Mouse (Mus musculus) inflammation-experienced regulatory T-cells, adult 6 months (primary cell): ENCODE results near the gene Vmn1r115. TPM values are rescaled to one million over a fixed set of nuclear protein-coding genes. Genes with fewer than 3 reads are reported as not detected.
"Not testable (repeated sequence)": the region's sequence is repeated elsewhere in the genome, so short reads cannot be mapped to it uniquely, and the experiment has no call there.

ENCODE experiments used
- ATAC-seq: one replicate; pipeline ENCODE4 v1.8.0; 2017
- polyA plus RNA-seq, 3 experiments: library from polyadenylated mRNA; unstranded; fragments of 100-300 nt; shearing (Covaris generic); gene quantifications; one replicate each; pipeline ENCODE4 v1.2.1; 2017

Vmn1r115 gene
- not detected for polyA plus RNA-seq

DNA sequence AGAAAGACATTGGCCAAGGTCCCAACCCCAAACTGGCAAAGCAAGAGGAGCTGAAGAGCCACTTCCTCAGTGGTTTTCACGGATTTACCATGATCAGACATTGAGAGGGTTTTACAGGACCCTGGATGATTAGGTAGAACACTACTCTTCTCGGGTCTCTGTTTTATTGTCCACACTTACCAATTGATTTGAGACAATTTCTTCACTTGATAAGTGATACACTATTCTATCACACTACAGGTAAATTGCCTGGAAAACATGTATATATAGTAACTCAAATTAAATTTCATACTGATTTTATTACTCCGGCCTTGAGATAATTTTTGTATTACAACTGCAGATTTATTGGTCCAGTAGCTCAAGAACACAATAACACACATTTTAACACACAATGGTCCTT, at the start of gene Vmn1r115:
Gene Vmn1r115, minus strand, starts transcription at position 101 of the 400 bp plus-strand sequence.
- ATAC-seq = not testable (repeated sequence)

DNA sequence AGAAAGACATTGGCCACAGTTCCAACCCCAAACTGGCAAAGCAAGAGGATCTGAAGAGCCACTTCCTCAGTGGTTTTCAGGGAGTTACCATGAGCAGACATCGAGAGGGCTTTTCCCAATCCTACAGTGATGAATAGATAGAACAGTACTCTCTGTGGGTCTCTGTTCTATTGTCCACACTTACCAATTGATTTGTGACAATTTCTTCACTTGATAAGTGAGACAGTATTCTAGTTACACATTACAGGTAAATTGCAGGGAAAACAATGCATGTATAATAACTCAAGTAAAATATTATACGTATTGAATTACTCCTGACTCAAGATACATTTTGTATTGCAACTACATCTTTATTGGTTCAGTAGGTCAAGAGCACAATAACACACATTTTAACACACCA, 39.2 kb upstream of the Vmn1r115 start, which contains the start of gene Vmn1r117:
Gene Vmn1r117, minus strand, starts transcription at position 101 of the 400 bp plus-strand sequence.
- not testable (repeated sequence) for ATAC-seq

DNA sequence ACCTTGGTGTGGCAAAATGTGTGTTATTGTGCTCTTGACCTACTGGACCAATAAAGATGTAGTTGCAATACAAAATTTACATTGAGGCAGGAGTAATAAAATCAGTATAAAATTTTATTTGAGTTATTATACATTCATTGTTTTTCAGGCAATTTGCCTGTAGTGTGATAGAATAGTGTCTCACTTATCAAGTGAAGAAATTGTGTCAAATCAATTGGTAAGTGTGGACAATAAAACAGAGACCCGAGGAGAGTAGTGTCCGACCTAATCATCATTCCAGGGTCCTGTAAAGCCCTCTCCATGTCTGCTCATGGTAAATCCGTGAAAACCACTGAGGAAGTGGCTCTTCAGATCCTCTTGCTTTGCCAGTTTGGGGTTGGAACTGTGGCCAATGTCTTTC, 27.2 kb upstream of the Vmn1r115 start, which contains the start of gene Vmn1r116:
Gene Vmn1r116, plus strand, starts transcription at position 301 of the 400 bp plus-strand sequence.
- ATAC-seq = not testable (repeated sequence)

- ATAC-seq = not testable (repeated sequence)
Observed at GRCm38 (mm10) chr7:20812086-20812485, 32.7 kb downstream of the Vmn1r115 start, which contains the start of gene Vmn1r114. Gene Vmn1r114 (minus strand): TSS chr7:20812186.

Other genes with a start within 250 kb of the Vmn1r115 start
- not detected for gene Gm4513, start 246.0 kb downstream of the Vmn1r115 start, polyA plus RNA-seq
- gene Vmn1r107, start 176.1 kb downstream of the Vmn1r115 start, polyA plus RNA-seq = not detected
- not detected for gene Vmn1r111, start 141.8 kb downstream of the Vmn1r115 start, polyA plus RNA-seq
- gene Gm10668, start 114.4 kb downstream of the Vmn1r115 start, polyA plus RNA-seq = not detected
- not detected for gene Vmn1r112, start 73.8 kb downstream of the Vmn1r115 start, polyA plus RNA-seq
- not detected for gene Vmn1r113, start 57.7 kb downstream of the Vmn1r115 start, polyA plus RNA-seq
- gene Vmn1r114, start 32.8 kb downstream of the Vmn1r115 start, polyA plus RNA-seq = not detected
- gene Vmn1r116, start 27.3 kb upstream of the Vmn1r115 start, polyA plus RNA-seq = not detected
- gene Vmn1r117, start 39.1 kb upstream of the Vmn1r115 start, polyA plus RNA-seq = not detected
- gene Vmn1r118, start 67.4 kb upstream of the Vmn1r115 start, polyA plus RNA-seq = not detected
- gene Vmn1r119, start 167.5 kb upstream of the Vmn1r115 start, polyA plus RNA-seq = not detected
- not detected for gene Vmn1r120, start 208.8 kb upstream of the Vmn1r115 start, polyA plus RNA-seq